8 mouse cellular contexts compared by ENCODE assay signal in the genomic region with DNA sequence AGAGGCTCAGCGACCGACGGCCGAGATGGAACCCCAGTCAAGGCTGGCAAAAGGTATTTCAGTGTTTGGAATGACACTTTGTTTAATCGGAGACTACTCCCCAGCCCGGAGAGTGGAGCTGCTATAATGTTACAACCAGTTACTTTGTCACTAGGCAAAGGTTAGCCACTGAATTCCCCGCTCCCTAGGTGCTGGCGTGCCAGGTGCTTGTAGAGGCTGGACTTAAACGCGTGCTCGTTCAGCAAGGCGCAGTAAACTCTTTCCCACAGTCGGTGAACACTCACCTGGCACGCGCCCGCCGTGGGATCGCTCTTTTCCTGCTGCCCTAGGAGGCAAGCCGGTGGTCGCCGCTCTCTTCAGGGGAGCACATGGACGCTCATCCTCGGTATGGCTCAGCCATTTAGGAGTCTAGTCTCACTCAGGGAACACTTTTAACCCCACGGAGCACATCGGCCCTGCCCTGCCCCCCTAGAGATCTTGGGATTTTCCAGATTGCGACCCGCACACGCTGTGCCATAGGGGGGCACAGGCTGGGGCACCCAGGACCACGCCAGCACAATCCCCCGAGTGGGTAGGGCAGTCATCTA. TPM values are rescaled to one million over a fixed set of nuclear protein-coding genes. Genes with fewer than 3 reads are reported as not detected.
DNase-seq lines count a peak whose midpoint lies in the region; ATAC-seq and TF ChIP-seq lines count a peak whose summit lies in the region.

No protein-coding gene starts in this region.

- TF ChIP-seq EP300 in lung, postnatal 0 days (IDR thresholded peaks at IDR 0.05) = no peak

- no peaks in the 10 kb centered on the region for H3K36me3 ChIP-seq in lung, postnatal 0 days (ENCODE audit: insufficient read depth, low read length)
- H3K36me3 ChIP-seq in kidney, embryonic 15.5 days = no peaks in the 10 kb centered on the region; the same call in 1 of the 2 replicates
- H3K36me3 ChIP-seq in midbrain, postnatal 0 days (ENCODE audit: insufficient read depth, low read length) = no peaks in the 10 kb centered on the region

- no peaks in the 10 kb centered on the region for H3K27me3 ChIP-seq in lung, postnatal 0 days (replicated peaks; ENCODE audit: insufficient read depth, low read length)
- H3K27me3 ChIP-seq in kidney, embryonic 15.5 days = no peaks in the 10 kb centered on the region
- H3K27me3 ChIP-seq in midbrain, postnatal 0 days (ENCODE audit: insufficient read depth, low read length) = no peaks in the 10 kb centered on the region

- H3K4me3 ChIP-seq in lung, postnatal 0 days (ENCODE audit: low read depth, low read length) = peak overlapping the region; percentile 81
- peak overlapping the region; percentile 95 for H3K4me3 ChIP-seq in kidney, embryonic 15.5 days (replicated peaks)
- peak overlapping the region; percentile 64 for H3K4me3 ChIP-seq in midbrain, postnatal 0 days (ENCODE audit: low read depth, low read length)

- peak overlapping the region; percentile 74 for H3K27ac ChIP-seq in lung, postnatal 0 days (ENCODE audit: low read length)
- H3K27ac ChIP-seq in kidney, embryonic 15.5 days = 0 out of 2 replicates have a peak overlapping the region, but pooled peaks have one; percentile 14
- no peak overlapping the region for H3K27ac ChIP-seq in midbrain, postnatal 0 days (ENCODE audit: low read depth, low read length)

- peaks cover 44% of the 10 kb centered on the region for H3K4me1 ChIP-seq in lung, postnatal 0 days (ENCODE audit: insufficient read depth, low read depth, low read length)
- H3K4me1 ChIP-seq in kidney, embryonic 15.5 days = peaks cover 64% of the 10 kb centered on the region
- H3K4me1 ChIP-seq in midbrain, postnatal 0 days (ENCODE audit: insufficient read depth, low read length) = peaks cover 12% of the 10 kb centered on the region

- 0 out of 2 replicates have a peak overlapping the region, but pooled peaks have one; percentile 5 for H3K9ac ChIP-seq in lung, postnatal 0 days (replicated peaks; ENCODE audit: low read depth)
- peak overlapping the region; percentile 93 for H3K9ac ChIP-seq in kidney, embryonic 15.5 days
- H3K9ac ChIP-seq in midbrain, postnatal 0 days (replicated peaks; ENCODE audit: low read length, poor library complexity, severe bottlenecking) = peak overlapping the region; percentile 14

- 2% methylated on average over 30 of the region's 30 CpGs for WGBS in lung, postnatal 0 days
- under 1% methylated on average over 30 of the region's 30 CpGs for WGBS in kidney, embryonic 15.5 days
- WGBS in midbrain, postnatal 0 days = 1% methylated on average over 30 of the region's 30 CpGs

- no peaks in the 10 kb centered on the region for H3K9me3 ChIP-seq in lung, postnatal 0 days (ENCODE audit: low read length)
- H3K9me3 ChIP-seq in kidney, embryonic 15.5 days (replicated peaks) = no peaks in the 10 kb centered on the region
- H3K9me3 ChIP-seq in midbrain, postnatal 0 days (ENCODE audit: low read length) = no peaks in the 10 kb centered on the region

- ATAC-seq in lung, postnatal 0 days = peak; percentile 1
- peak; percentile 8 for ATAC-seq in erythroblast, adult 5-6 weeks (replicated peaks; ENCODE audit: low FRiP score, poor library complexity, severe bottlenecking)
- ATAC-seq in kidney, embryonic 15.5 days (replicated peaks; ENCODE audit: low FRiP score) = peak; percentile 34
- no peak for ATAC-seq in midbrain, postnatal 0 days (ENCODE audit: low FRiP score)

- TF ChIP-seq CTCF in lung, postnatal 0 days (IDR thresholded peaks at IDR 0.05) = no peak
- TF ChIP-seq CTCF in midbrain, postnatal 0 days (IDR thresholded peaks at IDR 0.05) = 0 out of 2 replicates have a peak, but pooled peaks have one; percentile 4

- H3K4me2 ChIP-seq in lung, postnatal 0 days (replicated peaks; ENCODE audit: low read depth, low read length) = peak overlapping the region; percentile 78
- peak overlapping the region; percentile 69 for H3K4me2 ChIP-seq in kidney, embryonic 15.5 days
- H3K4me2 ChIP-seq in midbrain, postnatal 0 days (ENCODE audit: low read depth, low read length, poor library complexity, severe bottlenecking) = peak overlapping the region; percentile 86

- no peak for DNase-seq in lung, postnatal 0 days (ENCODE audit: low spot score)
- DNase-seq in lung, adult 18-20 months = no peak
- DNase-seq in midbrain, postnatal 0 days (ENCODE audit: low spot score) = peak; percentile 23
- no peak for DNase-seq in spleen, adult 18-20 months
- DNase-seq in adrenal gland, adult (ENCODE audit: inconsistent age in 2 of 2, low spot score in 1 of 2) = no peak
- DNase-seq in embryo, embryonic 9.5 days (ENCODE audit: extremely low spot score) = no peak

RNA-seq across cellular contexts. Expression of a gene that starts 0.5 kb away (rescaled TPM):
- 97.1 and 106 TPM in 2 replicates for polyA plus RNA-seq in lung, postnatal 0 days (2015; fragmentation: Nextera tagmentation; extraction: Ambion mirVana)
- total RNA-seq in erythroblast, adult 5-6 weeks (2015; ENCODE audit: low replicate concordance) = 28.1 and 29.7 TPM in 2 replicates
- 21.6 and 45.6 TPM in 2 replicates for total RNA-seq in erythroblast, adult 5-6 weeks (2017; ENCODE audit: low replicate concordance)
- polyA plus RNA-seq in kidney, embryonic 15.5 days (2015; fragmentation: Nextera tagmentation; extraction: Ambion mirVana) = 117 and 127 TPM in 2 replicates
- total RNA-seq in midbrain, postnatal 0 days (2014; rRNA removed) = 10.1 and 23.1 TPM in 2 replicates
- polyA plus RNA-seq in midbrain, postnatal 0 days (2015; fragmentation: Nextera tagmentation; extraction: Ambion mirVana) = 22.9 and 23.4 TPM in 2 replicates

RNA-seq across cellular contexts. Expression of a gene that starts 16.8 kb away (rescaled TPM):
- polyA plus RNA-seq in lung, postnatal 0 days (2015; fragmentation: Nextera tagmentation; extraction: Ambion mirVana) = 17.0 and 19.1 TPM in 2 replicates
- total RNA-seq in erythroblast, adult 5-6 weeks (2015; ENCODE audit: low replicate concordance) = 6.1 and 7.1 TPM in 2 replicates
- total RNA-seq in erythroblast, adult 5-6 weeks (2017; ENCODE audit: low replicate concordance) = 2.4 and 4.5 TPM in 2 replicates
- 21.8 and 24.2 TPM in 2 replicates for polyA plus RNA-seq in kidney, embryonic 15.5 days (2015; fragmentation: Nextera tagmentation; extraction: Ambion mirVana)
- 28.7 and 33.5 TPM in 2 replicates for total RNA-seq in midbrain, postnatal 0 days (2014; rRNA removed)
- polyA plus RNA-seq in midbrain, postnatal 0 days (2015; fragmentation: Nextera tagmentation; extraction: Ambion mirVana) = 14.5 and 15.9 TPM in 2 replicates

RNA-seq across cellular contexts. Expression of a gene that starts 52.3 kb away (rescaled TPM):
- 45.3 and 48.4 TPM in 2 replicates for polyA plus RNA-seq in lung, postnatal 0 days (2015; fragmentation: Nextera tagmentation; extraction: Ambion mirVana)
- total RNA-seq in erythroblast, adult 5-6 weeks (2015; ENCODE audit: low replicate concordance) = 1.9 and 8.8 TPM in 2 replicates
- 7.2 and 13.5 TPM in 2 replicates for total RNA-seq in erythroblast, adult 5-6 weeks (2017; ENCODE audit: low replicate concordance)
- 65.4 and 67.7 TPM in 2 replicates for polyA plus RNA-seq in kidney, embryonic 15.5 days (2015; fragmentation: Nextera tagmentation; extraction: Ambion mirVana)
- 47.1 and 53.4 TPM in 2 replicates for total RNA-seq in midbrain, postnatal 0 days (2014; rRNA removed)
- polyA plus RNA-seq in midbrain, postnatal 0 days (2015; fragmentation: Nextera tagmentation; extraction: Ambion mirVana) = 52.0 and 55.5 TPM in 2 replicates

Comparison
In these comparisons a context has a peak if more than half of its experiments do, and no peak if none do; other contexts are left out.
1. H3K9ac ChIP-seq: peak in every context shown above with its lines; median percentile 93 in kidney, embryonic 15.5 days; 14 in midbrain, postnatal 0 days; 5 in lung, postnatal 0 days.